Mouse (Mus musculus) lung, postnatal 0 days (tissue): ENCODE data around the gene Pin1.

Source experiments
- CTCF ChIP-seq: IDR thresholded peaks from 2 replicates; pipeline ENCODE4 v1.5.1; 2016; ENCODE audit warnings: antibody characterized with exemption, mild to moderate bottlenecking
- EP300 ChIP-seq: IDR thresholded peaks from 2 replicates; pipeline ENCODE4 v1.6.1; 2016; ENCODE audit warnings: antibody characterized with exemption, mild to moderate bottlenecking, control low read depth

- TF ChIP-seq CTCF (peak; percentile 27; the same call in 1 of the 2 replicates), EP300 (peak; percentile 57)
These were observed at the start of gene Pin1 for GRCm38 (mm10) chr9:20651602-20652259.
